Mouse (Mus musculus): Measurements from ENCODE around the gene 1700109H08Rik. TPM values are rescaled to one million over a fixed set of nuclear protein-coding genes. Genes with fewer than 3 reads are reported as not detected.

Gene 1700109H08Rik
- polyA plus RNA-seq, 1 experiment from 2014 or later, result 3.1 TPM

Other genes with a start within 250 kb of the 1700109H08Rik start
- 49.1 and 51.2 TPM in 2 replicates for gene Cdk6, start 230.1 kb upstream of the 1700109H08Rik start, polyA plus RNA-seq (2014; fragmentation: Nextera tagmentation; extraction: Ambion mirVana)
- 26.2 and 28.4 TPM in 2 replicates for gene Fam133b, start 27.7 kb upstream of the 1700109H08Rik start, polyA plus RNA-seq (2014; fragmentation: Nextera tagmentation; extraction: Ambion mirVana)
- 7.7 and 9.3 TPM in 2 replicates for gene Pex1, start 24.5 kb downstream of the 1700109H08Rik start, polyA plus RNA-seq (2014; fragmentation: Nextera tagmentation; extraction: Ambion mirVana)
- gene Rbm48, start 25.0 kb downstream of the 1700109H08Rik start, polyA plus RNA-seq (2014; fragmentation: Nextera tagmentation; extraction: Ambion mirVana), result 12.7 and 13.0 TPM in 2 replicates
- not detected in 2 replicates for gene Tmbim7, start 79.6 kb downstream of the 1700109H08Rik start, polyA plus RNA-seq (2014; fragmentation: Nextera tagmentation; extraction: Ambion mirVana)
- gene Gatad1, start 85.6 kb downstream of the 1700109H08Rik start, polyA plus RNA-seq (2014; fragmentation: Nextera tagmentation; extraction: Ambion mirVana), result 43.2 and 45.7 TPM in 2 replicates
- gene Ankib1, start 231.4 kb downstream of the 1700109H08Rik start, polyA plus RNA-seq (2014; fragmentation: Nextera tagmentation; extraction: Ambion mirVana), result 10.4 and 11.3 TPM in 2 replicates
- 38.2 and 38.8 TPM in 2 replicates for gene Krit1, start 231.6 kb downstream of the 1700109H08Rik start, polyA plus RNA-seq (2014; fragmentation: Nextera tagmentation; extraction: Ambion mirVana)